Mouse (Mus musculus): Measurements from ENCODE around the gene Cnot2. TPM values are rescaled to one million over a fixed set of nuclear protein-coding genes. Genes with fewer than 3 reads are reported as not detected.
"Not testable (repeated sequence)": the region's sequence is repeated elsewhere in the genome, so short reads cannot be mapped to it uniquely, and the experiment has no call there.

Cnot2 gene
- polyA plus RNA-seq, 1 experiment from 2014 or later, result 102 TPM

DNA sequence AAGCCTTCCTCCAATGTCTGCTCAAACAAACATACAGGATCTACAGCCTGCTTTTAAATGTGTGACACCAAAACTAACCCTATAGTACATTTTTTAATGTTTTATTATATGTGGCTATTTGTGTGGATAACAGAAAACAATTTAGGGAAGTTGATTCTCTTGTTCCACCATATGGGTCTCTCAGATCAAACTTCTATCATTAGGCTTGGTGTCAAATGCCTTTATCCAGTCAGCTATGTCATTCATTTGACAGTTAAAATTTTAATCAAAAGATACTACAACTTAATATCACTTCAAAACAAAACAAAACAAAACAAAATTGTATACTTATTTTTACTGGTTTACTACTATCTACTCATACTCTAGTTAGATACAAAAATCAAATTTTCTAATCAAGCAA is 2.9 kb downstream of the Cnot2 start:
- Histone ChIP-seq H3K27me3 (no peaks in the 10 kb centered on the region), H3K9ac (no peak overlapping the region), H3K9me3 (replicated peaks) (no peaks in the 10 kb centered on the region), H3K4me3 (replicated peaks) (no peak overlapping the region), H3K4me1 (peaks cover 10% of the 10 kb centered on the region), H3K27ac (no peak overlapping the region), H3K36me3 (no peaks in the 10 kb centered on the region), H3K4me2 (no peak overlapping the region)
- ATAC-seq (replicated peaks; ENCODE audit: low FRiP score), result no peak

DNA sequence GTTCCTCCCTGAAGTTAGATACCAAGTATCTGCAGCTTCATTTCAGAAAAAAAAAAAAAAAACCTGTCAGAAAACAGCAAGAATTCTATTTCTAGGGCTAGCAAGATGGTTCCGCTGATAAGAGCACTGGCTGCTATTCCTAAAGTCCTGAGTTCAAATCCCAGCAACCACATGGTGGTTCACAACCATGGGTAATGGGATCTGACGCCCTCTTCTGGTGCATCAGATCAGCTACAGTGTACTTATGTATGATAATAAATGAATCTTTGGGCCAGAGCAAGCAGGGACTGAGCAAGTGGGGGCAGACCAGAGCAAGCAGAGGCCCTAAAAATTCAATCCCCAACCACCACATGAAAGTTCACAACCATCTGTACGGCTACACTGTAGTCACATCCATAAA is 4.1 kb downstream of the Cnot2 start:
- 85% methylated on average over 3 of the region's 3 CpGs for WGBS
- Histone ChIP-seq H3K36me3 (no peaks in the 10 kb centered on the region), H3K9ac (no peak overlapping the region), H3K4me3 (replicated peaks) (no peak overlapping the region), H3K4me2 (no peak overlapping the region), H3K4me1 (peaks cover 6% of the 10 kb centered on the region), H3K27ac (no peak overlapping the region), H3K9me3 (replicated peaks) (no peaks in the 10 kb centered on the region), H3K27me3 (no peaks in the 10 kb centered on the region)
- ATAC-seq (replicated peaks; ENCODE audit: low FRiP score), result no peak

DNA sequence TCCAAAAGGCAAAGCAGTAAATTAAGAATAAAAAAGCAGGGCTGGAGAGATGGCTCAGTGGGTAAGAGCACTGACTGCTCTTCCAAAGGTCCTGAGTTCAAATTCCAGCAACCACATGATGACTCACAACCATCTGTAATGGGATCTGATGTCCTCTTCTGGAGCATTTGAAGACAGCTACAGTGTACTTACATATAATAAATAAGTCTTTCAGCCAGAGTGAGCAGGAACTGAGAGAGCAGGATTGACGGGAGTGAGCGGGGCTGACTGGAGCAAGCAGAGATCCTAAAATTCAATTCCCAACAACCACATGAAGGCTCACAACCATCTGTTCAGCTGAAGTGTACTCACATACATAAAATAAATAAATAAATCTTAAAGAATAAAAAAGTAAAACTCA is 5.2 kb downstream of the Cnot2 start:
- not testable (repeated sequence) for H3K36me3 ChIP-seq; H3K4me3 ChIP-seq (replicated peaks); H3K9ac ChIP-seq; H3K4me1 ChIP-seq; ATAC-seq (replicated peaks; ENCODE audit: low FRiP score); H3K9me3 ChIP-seq (replicated peaks); H3K4me2 ChIP-seq; H3K27me3 ChIP-seq; H3K27ac ChIP-seq
- 77% methylated on average over 2 of the region's 2 CpGs for WGBS

DNA sequence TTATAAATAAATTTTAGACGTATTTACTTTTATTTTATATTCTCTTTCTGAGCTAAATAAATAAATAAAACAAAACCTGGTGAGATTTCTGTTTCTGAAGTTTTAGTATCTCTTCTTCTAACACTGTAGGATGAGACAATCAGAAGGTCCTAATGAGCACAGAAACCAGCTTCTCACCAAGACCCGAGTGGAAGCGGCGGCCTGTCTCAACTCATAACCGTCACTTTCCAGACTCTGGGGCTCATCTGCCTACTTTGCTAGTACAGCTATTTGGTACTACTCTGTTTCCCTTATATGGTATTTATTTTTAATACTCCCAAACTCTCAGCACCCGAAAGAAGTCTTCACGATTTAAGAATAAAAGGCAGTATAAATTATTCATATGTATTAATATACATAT is 10.8 kb downstream of the Cnot2 start:
- Histone ChIP-seq H3K27ac (no peak overlapping the region), H3K27me3 (no peaks in the 10 kb centered on the region), H3K4me1 (no peaks in the 10 kb centered on the region), H3K4me2 (no peak overlapping the region), H3K4me3 (replicated peaks) (no peak overlapping the region), H3K9me3 (replicated peaks) (no peaks in the 10 kb centered on the region), H3K9ac (no peak overlapping the region), H3K36me3 (no peaks in the 10 kb centered on the region)
- ATAC-seq (replicated peaks; ENCODE audit: low FRiP score), result no peak
- 89% methylated on average over 7 of the region's 7 CpGs for WGBS

DNA sequence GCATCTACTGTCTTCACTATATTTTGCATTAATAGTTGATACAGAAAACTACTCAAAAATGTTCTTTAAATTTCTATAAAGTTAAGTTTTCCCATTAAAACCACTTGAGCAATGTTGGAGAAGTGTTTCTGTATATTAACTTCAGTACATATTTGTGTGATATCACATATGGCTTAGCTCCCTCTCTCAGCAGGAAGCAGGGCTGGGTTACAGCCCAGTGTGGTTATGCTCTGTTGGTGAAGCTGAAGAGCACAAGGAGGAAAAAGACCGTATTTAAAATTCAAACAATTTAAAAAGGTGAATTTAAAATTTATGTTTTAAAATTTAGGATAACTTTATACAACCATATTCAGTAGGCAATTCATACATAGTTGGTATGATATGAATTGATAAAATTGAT is 12.8 kb downstream of the Cnot2 start:
- H3K27ac ChIP-seq, result no peak overlapping the region
- no peak overlapping the region for H3K4me3 ChIP-seq (replicated peaks)
- H3K9ac ChIP-seq, result no peak overlapping the region
- H3K9me3 ChIP-seq (replicated peaks), result no peaks in the 10 kb centered on the region
- no peaks in the 10 kb centered on the region for H3K4me1 ChIP-seq
- no peaks in the 10 kb centered on the region for H3K27me3 ChIP-seq
- H3K4me2 ChIP-seq, result no peak overlapping the region
- no peak for ATAC-seq (replicated peaks; ENCODE audit: low FRiP score)
- H3K36me3 ChIP-seq, result no peaks in the 10 kb centered on the region
- 68% methylated on average over 1 of the region's 1 CpGs for WGBS

DNA sequence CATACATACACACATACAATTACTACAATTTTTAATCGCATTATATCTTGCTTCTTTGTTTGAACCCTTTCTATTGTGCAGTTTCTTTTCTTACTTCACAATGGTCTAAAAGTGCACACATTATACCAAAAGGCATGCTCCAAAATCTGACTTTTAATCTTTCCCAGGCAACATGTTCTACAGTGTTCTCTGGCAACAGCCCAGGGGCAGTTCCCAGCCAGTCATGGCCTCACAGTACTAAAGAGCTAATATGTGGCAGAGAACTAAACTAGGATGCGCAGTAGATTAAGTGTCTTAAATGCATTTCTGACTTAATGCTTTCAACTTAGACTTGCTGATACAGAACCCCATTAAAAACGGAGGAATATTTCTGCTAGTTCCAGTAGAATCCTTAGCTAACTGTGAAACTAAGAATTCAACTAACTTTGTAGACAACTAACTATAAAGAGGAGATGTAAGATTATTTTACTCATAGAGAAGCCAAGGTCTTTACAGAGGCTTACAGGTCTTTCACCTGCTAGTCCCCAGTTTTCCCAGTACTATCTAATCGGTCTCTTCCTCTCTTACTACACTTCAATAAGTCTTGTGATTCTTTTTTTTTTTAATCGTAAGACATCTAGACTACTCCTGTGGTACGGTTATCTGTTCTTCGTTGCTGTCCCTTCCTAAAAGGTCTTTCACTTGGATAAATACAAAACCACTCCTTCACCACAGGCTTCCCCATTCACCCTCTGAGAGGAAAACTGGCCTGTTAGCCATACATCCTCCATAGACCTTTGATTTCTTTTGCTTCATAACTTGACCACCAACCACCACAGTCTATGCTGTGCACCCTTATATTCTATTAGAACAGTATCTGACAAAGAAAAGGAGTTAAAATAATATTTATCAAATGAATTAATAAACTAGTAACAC is 13.6 kb downstream of the Cnot2 start:
- Histone ChIP-seq H3K27me3 (no peaks in the 10 kb centered on the region), H3K9me3 (replicated peaks) (no peaks in the 10 kb centered on the region), H3K4me1 (no peaks in the 10 kb centered on the region), H3K4me3 (replicated peaks) (no peak overlapping the region), H3K36me3 (no peaks in the 10 kb centered on the region), H3K9ac (no peak overlapping the region), H3K27ac (no peak overlapping the region), H3K4me2 (no peak overlapping the region)
- WGBS, result 88% methylated on average over 7 of the region's 7 CpGs
- ATAC-seq (replicated peaks; ENCODE audit: low FRiP score), result no peak

GRCm38 (mm10) chr10:116566492-116566891 is 14.8 kb downstream of the Cnot2 start:
- not testable (repeated sequence) for ATAC-seq (replicated peaks; ENCODE audit: low FRiP score); H3K27ac ChIP-seq
- WGBS, result 84% methylated on average over 4 of the region's 4 CpGs

DNA sequence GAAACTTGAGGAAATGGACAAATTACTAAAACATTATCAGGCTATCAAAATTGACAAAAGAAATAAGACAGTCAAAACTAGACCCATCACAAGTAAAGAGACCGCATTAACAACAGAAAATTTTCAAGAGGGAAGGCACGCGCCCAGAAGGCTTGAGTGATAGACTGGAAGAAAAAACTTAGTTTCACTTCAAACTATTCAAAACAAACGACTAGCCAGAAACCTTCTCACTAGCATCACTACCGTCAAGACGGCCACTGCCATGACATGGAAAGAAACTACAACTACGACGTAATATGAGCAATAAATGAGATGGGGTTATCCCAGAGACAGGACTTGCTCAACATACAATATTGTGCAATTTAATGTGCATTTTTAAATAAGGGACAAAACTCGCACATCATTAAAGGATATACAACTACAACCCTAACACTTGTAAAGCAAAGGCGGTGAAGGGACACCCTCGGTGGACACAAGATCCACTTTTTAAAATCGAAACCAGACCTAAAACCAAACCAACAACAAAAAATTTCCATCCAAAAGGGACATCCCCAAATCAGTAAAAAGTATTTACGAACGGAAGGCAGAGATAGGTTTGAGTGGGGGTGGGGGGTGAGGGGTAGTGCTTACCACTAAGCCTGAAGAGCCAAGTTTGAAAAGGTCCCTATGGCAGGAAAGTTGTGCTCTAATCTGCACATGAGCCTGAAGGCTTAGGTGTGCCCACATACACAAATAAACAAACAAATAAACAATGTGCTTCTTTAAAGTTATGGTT is 16.3 kb downstream of the Cnot2 start:
- no peak overlapping the region for H3K27ac ChIP-seq
- no peaks in the 10 kb centered on the region for H3K27me3 ChIP-seq
- no peak overlapping the region for H3K4me2 ChIP-seq
- 91% methylated on average over 14 of the region's 14 CpGs for WGBS
- 0 out of 2 replicates have a peak, but pooled peaks cover 3% of the 10 kb centered on the region for H3K4me1 ChIP-seq
- no peak for ATAC-seq (replicated peaks; ENCODE audit: low FRiP score)
- H3K9me3 ChIP-seq (replicated peaks), result no peaks in the 10 kb centered on the region
- H3K9ac ChIP-seq, result no peak overlapping the region
- H3K36me3 ChIP-seq, result no peaks in the 10 kb centered on the region
- no peak overlapping the region for H3K4me3 ChIP-seq (replicated peaks)

More at GRCm38 (mm10) chr10:116566492-116566891, 14.8 kb downstream of the Cnot2 start:
- not testable (repeated sequence) for H3K9me3 ChIP-seq (replicated peaks); H3K36me3 ChIP-seq; H3K4me2 ChIP-seq; H3K27me3 ChIP-seq; H3K9ac ChIP-seq; H3K4me3 ChIP-seq (replicated peaks); H3K4me1 ChIP-seq

- no peak overlapping the region for H3K9ac ChIP-seq
- H3K9me3 ChIP-seq (replicated peaks), result no peaks in the 10 kb centered on the region
- no peak overlapping the region for H3K4me3 ChIP-seq (replicated peaks)
- ATAC-seq (replicated peaks; ENCODE audit: low FRiP score), result no peak
- H3K4me1 ChIP-seq, result 0 out of 2 replicates have a peak, but pooled peaks cover 3% of the 10 kb centered on the region
- no peak overlapping the region for H3K27ac ChIP-seq
- WGBS, result 73% methylated on average over 4 of the region's 4 CpGs
- H3K36me3 ChIP-seq, result no peaks in the 10 kb centered on the region
- H3K27me3 ChIP-seq, result no peaks in the 10 kb centered on the region
- H3K4me2 ChIP-seq, result no peak overlapping the region
These were observed 18.4 kb downstream of the Cnot2 start for GRCm38 (mm10) chr10:116562731-116563480.

DNA sequence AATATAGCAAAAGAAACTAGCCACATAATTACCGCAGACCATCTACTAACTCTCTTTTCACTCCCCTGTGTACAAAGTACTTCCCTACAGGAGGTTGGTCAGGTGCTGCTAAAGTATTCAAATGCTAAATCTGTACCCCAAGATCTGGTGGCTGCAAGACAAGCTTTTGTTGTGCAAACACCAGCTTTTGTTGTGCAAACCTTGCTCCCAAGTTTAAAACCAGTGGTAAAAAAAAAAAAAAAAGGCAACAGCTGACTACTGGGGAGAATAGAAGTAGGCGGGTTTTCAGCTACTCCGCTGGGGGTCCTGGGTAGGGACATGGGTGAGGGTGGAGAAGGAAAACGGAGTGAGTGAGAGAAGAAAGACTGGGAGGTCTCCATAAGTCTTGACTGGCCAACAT is 19.1 kb downstream of the Cnot2 start:
- 63% methylated on average over 4 of the region's 4 CpGs for WGBS
- Histone ChIP-seq H3K9me3 (replicated peaks) (peaks cover 1% of the 10 kb centered on the region; the same call in 1 of the 2 replicates), H3K9ac (no peak overlapping the region), H3K27ac (no peak overlapping the region), H3K4me1 (0 out of 2 replicates have a peak, but pooled peaks cover 3% of the 10 kb centered on the region), H3K27me3 (no peaks in the 10 kb centered on the region), H3K4me2 (no peak overlapping the region), H3K36me3 (peaks cover 5% of the 10 kb centered on the region), H3K4me3 (replicated peaks) (no peak overlapping the region)
- ATAC-seq (replicated peaks; ENCODE audit: low FRiP score), result no peak

- H3K36me3 ChIP-seq, result peaks cover 16% of the 10 kb centered on the region
- H3K27ac ChIP-seq, result no peak overlapping the region
- 60% methylated on average over 1 of the region's 1 CpGs for WGBS
- no peak for ATAC-seq (replicated peaks; ENCODE audit: low FRiP score)
- H3K9me3 ChIP-seq (replicated peaks), result peaks cover 14% of the 10 kb centered on the region
- H3K9ac ChIP-seq, result no peak overlapping the region
- 0 out of 2 replicates have a peak, but pooled peaks cover 5% of the 10 kb centered on the region for H3K4me1 ChIP-seq
- no peaks in the 10 kb centered on the region for H3K27me3 ChIP-seq
- H3K4me2 ChIP-seq, result no peak overlapping the region
- H3K4me3 ChIP-seq (replicated peaks), result no peak overlapping the region
These were observed 22.1 kb downstream of the Cnot2 start for GRCm38 (mm10) chr10:116559171-116559570.

DNA sequence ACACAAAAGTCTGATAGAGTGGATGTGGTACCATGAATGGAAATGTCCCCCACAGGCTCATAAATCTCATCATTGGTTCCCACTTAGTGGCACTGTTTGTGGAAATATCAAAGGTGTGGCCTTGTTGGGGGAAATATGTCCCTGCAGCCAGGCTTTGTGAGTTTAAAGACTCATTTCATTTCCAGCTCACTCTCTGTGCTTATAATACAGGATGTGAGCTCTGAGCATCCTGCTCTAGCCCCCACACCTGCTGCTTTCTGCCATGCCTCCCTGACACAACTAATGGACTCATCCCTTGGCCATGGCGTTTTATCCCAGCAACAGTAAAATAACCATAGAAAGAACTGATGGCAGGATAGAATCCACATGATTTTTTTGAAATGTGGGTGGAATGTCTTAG is 24.1 kb downstream of the Cnot2 start:
- no peak overlapping the region for H3K4me2 ChIP-seq
- 95% methylated on average over 1 of the region's 1 CpGs for WGBS
- peaks cover 14% of the 10 kb centered on the region for H3K9me3 ChIP-seq (replicated peaks)
- H3K4me1 ChIP-seq, result 0 out of 2 replicates have a peak, but pooled peaks cover 5% of the 10 kb centered on the region
- H3K4me3 ChIP-seq (replicated peaks), result no peak overlapping the region
- peaks cover 16% of the 10 kb centered on the region for H3K36me3 ChIP-seq
- H3K27me3 ChIP-seq, result no peaks in the 10 kb centered on the region
- ATAC-seq (replicated peaks; ENCODE audit: low FRiP score), result no peak
- no peak overlapping the region for H3K27ac ChIP-seq
- H3K9ac ChIP-seq, result no peak overlapping the region
